Mouse (Mus musculus) bone marrow macrophage, adult 2 months (primary cell): Measurements from ENCODE around the gene Mvk.

Experiments used
- CTCF ChIP-seq: IDR thresholded peaks from 2 replicates; pipeline ENCODE4 v1.5.1; 2012; ENCODE audit warnings: low read depth, mild to moderate bottlenecking, low read length, moderate library complexity
- POLR2A ChIP-seq: IDR thresholded peaks from 2 replicates; pipeline ENCODE4 v1.6.1; 2012; ENCODE audit warnings: mild to moderate bottlenecking, low read depth, low read length, borderline replicate concordance

DNA sequence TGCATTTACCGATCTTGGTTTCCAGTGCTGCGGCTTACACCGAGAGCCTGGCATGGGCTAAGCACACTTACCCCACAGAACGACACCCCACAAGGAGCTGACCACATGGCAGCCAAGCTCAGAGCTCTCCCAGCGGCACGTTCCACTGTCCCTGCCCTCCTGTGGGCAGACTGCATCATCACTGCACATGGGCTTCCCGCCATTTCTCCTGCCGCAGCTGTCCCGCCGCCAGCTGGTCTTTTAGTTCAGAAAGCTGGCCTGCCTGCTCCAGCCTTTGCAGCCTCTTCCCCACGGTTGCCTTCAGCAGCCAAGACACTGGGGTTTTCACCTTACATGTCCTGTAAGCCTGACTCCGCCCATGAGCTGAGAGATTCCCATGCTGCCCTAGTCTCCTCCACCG is 33.6 kb upstream of the Mvk start:
- TF ChIP-seq CTCF (no peak), POLR2A (no peak)
